Mouse (Mus musculus) MEL (cell line): ENCODE data around the gene Unc79.

ENCODE experiments used
- CTCF ChIP-seq, 3 experiments: IDR thresholded peaks in 2 of 3; conservative IDR thresholded peaks in 1 of 3; 2 replicates each; pipeline ENCODE4 v1.5.1; 2011 to 2012; ENCODE audit warnings: low read length in 3 of 3, low read depth in 2 of 3, mild to moderate bottlenecking in 2 of 3, improper control_type of control experiment in 1 of 3, inconsistent platforms in 1 of 3, mixed read lengths in 1 of 3, moderate library complexity in 1 of 3; ENCODE audit not compliant: control insufficient read depth in 1 of 3, insufficient read depth in 1 of 3, poor library complexity in 1 of 3, severe bottlenecking in 1 of 3
- E2F4 ChIP-seq: IDR thresholded peaks from 2 replicates; pipeline ENCODE4 v1.6.1; 2011; ENCODE audit warnings: low read depth, low read length, improper control_type of control experiment, borderline replicate concordance
- EP300 ChIP-seq, 2 experiments: IDR thresholded peaks; 2 replicates each; pipeline ENCODE4 v1.6.1; 2011; ENCODE audit warnings: improper control_type of control experiment in 2 of 2, low read length in 2 of 2, low read depth in 1 of 2, mild to moderate bottlenecking in 1 of 2
- GABPA ChIP-seq: IDR thresholded peaks from 2 replicates; pipeline ENCODE4 v1.6.1; 2012; ENCODE audit warnings: low read depth, mild to moderate bottlenecking, inconsistent platforms, low read length, improper control_type of control experiment, moderate library complexity
- JUND ChIP-seq: IDR thresholded peaks from 2 replicates; pipeline ENCODE4 v1.6.1; 2011; ENCODE audit warnings: low read depth, mild to moderate bottlenecking, improper control_type of control experiment, low read length
- MAX ChIP-seq: IDR thresholded peaks from 2 replicates; pipeline ENCODE4 v1.6.1; 2011; ENCODE audit warnings: low read length, improper control_type of control experiment
- MEF2A ChIP-seq: IDR thresholded peaks from 2 replicates; pipeline ENCODE4 v1.6.1; 2014; ENCODE audit warnings: low read depth, mild to moderate bottlenecking, inconsistent platforms, low read length, improper control_type of control experiment; ENCODE audit not compliant: poor library complexity, insufficient replicate concordance, severe bottlenecking; ENCODE audit errors: extremely low read depth
- NELFE ChIP-seq: IDR thresholded peaks from 2 replicates; pipeline ENCODE4 v1.6.1; 2011; ENCODE audit warnings: low read depth, low read length, improper control_type of control experiment
- POLR2A ChIP-seq, 2 experiments: IDR thresholded peaks; 2 replicates each; pipeline ENCODE4 v1.6.1; 2011 to 2012; ENCODE audit warnings: low read length in 2 of 2, mild to moderate bottlenecking in 2 of 2, control low read depth in 1 of 2, improper control_type of control experiment in 1 of 2, low read depth in 1 of 2, moderate library complexity in 1 of 2; ENCODE audit not compliant: control insufficient read depth in 1 of 2, insufficient read depth in 1 of 2, poor library complexity in 1 of 2
- POLR2AphosphoS2 ChIP-seq: IDR thresholded peaks from 2 replicates; pipeline ENCODE4 v1.6.1; 2011; ENCODE audit warnings: low read length, improper control_type of control experiment
- RAD21 ChIP-seq: IDR thresholded peaks from 2 replicates; pipeline ENCODE4 v1.6.1; 2011; ENCODE audit warnings: mild to moderate bottlenecking, low read depth, low read length, improper control_type of control experiment
- TCF12 ChIP-seq: IDR thresholded peaks from 2 replicates; pipeline ENCODE4 v1.6.1; 2014; ENCODE audit warnings: low read depth, mild to moderate bottlenecking, inconsistent platforms, low read length, improper control_type of control experiment, moderate library complexity
- UBTF ChIP-seq: IDR thresholded peaks from 2 replicates; pipeline ENCODE4 v1.6.1; 2012; ENCODE audit warnings: low read depth, mild to moderate bottlenecking, inconsistent platforms, low read length, improper control_type of control experiment, moderate library complexity, borderline replicate concordance; ENCODE audit not compliant: insufficient read depth

DNA sequence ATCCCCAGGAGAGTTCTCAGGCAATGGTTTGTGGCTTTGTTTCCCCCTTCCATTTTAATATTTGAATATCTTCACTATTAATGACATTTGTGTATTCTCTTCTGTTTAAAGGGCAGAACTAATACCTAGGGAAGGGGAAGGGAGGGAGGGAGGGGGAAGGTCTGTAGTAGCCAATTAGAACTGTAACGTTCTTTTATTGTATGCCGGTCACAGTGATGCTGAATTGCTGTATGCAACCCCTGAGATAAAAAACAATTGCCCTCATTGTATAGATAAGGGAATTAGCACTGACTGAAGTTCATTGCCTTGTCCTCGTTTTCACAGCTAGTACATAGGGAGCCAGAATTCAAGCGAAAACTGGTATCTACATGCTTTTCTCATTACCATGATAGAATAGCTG lies 31.9 kb downstream of the Unc79 start:
- TF ChIP-seq GABPA (no peak), JUND (no peak), E2F4 (no peak), POLR2AphosphoS2 (no peak), MEF2A (no peak), EP300 (IDR thresholded peaks at IDR 0.05; ENCODE audit: low read depth in 1 of 2, low read length in 2 of 2) (no peak), NELFE (no peak), RAD21 (no peak), CTCF (IDR thresholded peaks at IDR 0.05 in 2 of 3, conservative IDR thresholded peaks at IDR 0.05 in 1 of 3; ENCODE audit: control insufficient read depth in 1 of 3, insufficient read depth in 1 of 3, low read depth in 2 of 3, low read length in 3 of 3, poor library complexity in 1 of 3, severe bottlenecking in 1 of 3) (no peak), TCF12 (no peak), POLR2A (IDR thresholded peaks at IDR 0.05; ENCODE audit: control insufficient read depth in 1 of 2, insufficient read depth in 1 of 2, low read depth in 1 of 2, low read length in 2 of 2, poor library complexity in 1 of 2) (no peak), MAX (no peak), UBTF (no peak)
